Mouse (Mus musculus) heart, adult 2 months (tissue): ENCODE measurements around the gene Dolk. TPM values are rescaled to one million over a fixed set of nuclear protein-coding genes. Genes with fewer than 3 reads are reported as not detected.

Experiments
- DNase-seq, 2 experiments: peaks; one replicate each; pipeline ENCODE4 v3.0.0; 2021
- H3K27ac ChIP-seq: fragments of 200-600 bp; 2 replicates; pipeline ENCODE4 v1.8.1; 2022
- H3K27me3 ChIP-seq: fragments of 200-500 bp; 2 replicates; pipeline ENCODE4 v1.6.1; 2012; ENCODE audit warnings: mild to moderate bottlenecking, low read length, inconsistent platforms, mixed read lengths; ENCODE audit not compliant: control insufficient read depth, insufficient read depth
- H3K36me3 ChIP-seq: fragments of 200-500 bp; 2 replicates; pipeline ENCODE4 v1.6.1; 2012; ENCODE audit warnings: low read length, inconsistent platforms; ENCODE audit not compliant: control insufficient read depth, insufficient read depth
- H3K4me1 ChIP-seq: fragments of 200-500 bp; 2 replicates; pipeline ENCODE4 v1.6.1; 2011; ENCODE audit warnings: low read length; ENCODE audit not compliant: control insufficient read depth, insufficient read depth
- H3K4me3 ChIP-seq: fragments of 200-600 bp; 2 replicates; pipeline ENCODE4 v1.8.1; 2022
- H3K79me2 ChIP-seq: fragments of 200-500 bp; replicated peaks from 2 replicates; pipeline ENCODE4 v1.6.1; 2012; ENCODE audit warnings: mild to moderate bottlenecking, inconsistent platforms, low read length, moderate library complexity, mixed read lengths; ENCODE audit not compliant: control insufficient read depth, insufficient read depth
- H3K9ac ChIP-seq: fragments of 200-500 bp; 2 replicates; pipeline ENCODE4 v1.6.1; 2012; ENCODE audit warnings: low read depth, mild to moderate bottlenecking, control low read depth, inconsistent platforms, low read length, mixed read lengths
- CTCF ChIP-seq: fragments of 200-600 bp; IDR thresholded peaks from 2 replicates; pipeline ENCODE4 v1.8.1; 2022; ENCODE audit warnings: antibody characterized with exemption, mild to moderate bottlenecking, moderate library complexity
- EP300 ChIP-seq: fragments of 200-500 bp; IDR thresholded peaks from 2 replicates; pipeline ENCODE4 v1.6.1; 2011; ENCODE audit warnings: low read depth, low read length, control low read depth; ENCODE audit not compliant: insufficient read depth
- POLR2A ChIP-seq: fragments of 200-500 bp; IDR thresholded peaks from 2 replicates; pipeline ENCODE4 v1.6.1; 2011; ENCODE audit warnings: mild to moderate bottlenecking, low read depth, low read length, control low read depth; ENCODE audit not compliant: insufficient read depth
- WGBS: fragments of 180-500 bp; shearing (Covaris S2); methylation state at CpG from one replicate; pipeline ENCODE4 v1.1.7; 2018; 5-methylcytosine and 5-hydroxymethylcytosine counted together
- intact Hi-C: fragments of 180-260 bp; cut with DNase I; formaldehyde crosslinking; loops from one replicate; pipeline ENCODE4 v1.15.1; 2025
- long read RNA-seq: library from polyadenylated mRNA; stranded (forward); transcript quantifications from one replicate; pipeline ENCODE4 v2.0.0, GENCODE M21; 2021
- polyA plus RNA-seq: library from polyadenylated mRNA; depleted of rRNA; stranded (reverse); fragments of >200 nt; gene quantifications from 2 replicates; pipeline ENCODE4 v1.2.3, GENCODE M21; 2012; rRNA removed
- total RNA-seq, 2 experiments: library from RNA; stranded (reverse); gene quantifications; 2 replicates each; pipeline ENCODE4 v1.2.3; 2021

Dolk gene
- total RNA-seq = 10 to 100 TPM; 21.6 to 25.3 TPM
- 23.9 and 35.1 TPM in 2 replicates for polyA plus RNA-seq
- long read RNA-seq, transcript Dolk-201 (1 exons, 2,104 nt) = major isoform, 37 of 37 reads
- long read RNA-seq, partial matches to known transcripts = 0 of 37 reads
- long read RNA-seq, other reads (novel, unspliced or antisense) = 0 of 37 reads

- Histone ChIP-seq H3K27me3 (no peaks in the 10 kb centered on the region), H3K4me1 (peaks cover 2% of the 10 kb centered on the region; the same call in 1 of the 2 replicates), H3K36me3 (no peaks in the 10 kb centered on the region), H3K4me3 (peak within 1 kb of the TSS; percentile 89), H3K9ac (peak within 1 kb of the TSS; percentile 90), H3K79me2 (peaks cover 1% of the 10 kb centered on the region), H3K27ac (peak within 1 kb of the TSS; percentile 78)
- TF ChIP-seq CTCF = no peak
- TF ChIP-seq EP300 = 0 out of 2 replicates have a peak, but pooled peaks have one; percentile 56
- peak; percentile 94 for TF ChIP-seq POLR2A
- intact Hi-C loops = loop anchor here (5.0 kb wide), 2 partner anchors 114 to 154 kb away; partner anchors contain the start of genes Endog and Tbc1d13
- WGBS = 1% methylated on average over 68 of the region's 68 CpGs
- DNase-seq = peak; percentile 95 to 98
Observed at GRCm38 (mm10) chr2:30286192-30287026, at the start of gene Dolk, which contains the start of gene Nup188. Gene Dolk, minus strand, starts transcription at chr2:30286334. Gene Nup188, plus strand, starts transcription at chr2:30286397.

GRCm38 (mm10) chr2:30335324-30335723, 49.2 kb upstream of the Dolk start:
- intact Hi-C loops = no loop called here
- Histone ChIP-seq H3K27ac (no peak overlapping the region), H3K27me3 (no peaks in the 10 kb centered on the region), H3K79me2 (no peaks in the 10 kb centered on the region), H3K4me3 (no peak overlapping the region), H3K9ac (no peak overlapping the region), H3K36me3 (no peaks in the 10 kb centered on the region), H3K4me1 (no peaks in the 10 kb centered on the region)
- WGBS = 98% methylated on average over 2 of the region's 2 CpGs
- DNase-seq = no peak
- TF ChIP-seq EP300 (no peak), CTCF (no peak), POLR2A (no peak)

GRCm38 (mm10) chr2:30328791-30329190, 42.7 kb upstream of the Dolk start:
- Histone ChIP-seq H3K9ac (no peak overlapping the region), H3K27ac (no peak overlapping the region), H3K4me1 (no peaks in the 10 kb centered on the region), H3K4me3 (no peak overlapping the region), H3K27me3 (no peaks in the 10 kb centered on the region), H3K79me2 (no peaks in the 10 kb centered on the region), H3K36me3 (no peaks in the 10 kb centered on the region)
- no peak for TF ChIP-seq POLR2A
- WGBS = 72% methylated on average over 3 of the region's 3 CpGs
- DNase-seq = no peak
- intact Hi-C loops = no loop called here

GRCm38 (mm10) chr2:30327276-30327675, 41.1 kb upstream of the Dolk start:
- H3K27me3 ChIP-seq = no peaks in the 10 kb centered on the region
- 90% methylated on average over 7 of the region's 7 CpGs for WGBS

GRCm38 (mm10) chr2:30325296-30325695, 39.2 kb upstream of the Dolk start:
- no peak for DNase-seq
- H3K4me3 ChIP-seq = no peak overlapping the region
- H3K27me3 ChIP-seq = no peaks in the 10 kb centered on the region
- intact Hi-C loops = no loop called here
- TF ChIP-seq POLR2A (no peak), CTCF (no peak), EP300 (no peak)
- H3K9ac ChIP-seq = no peak overlapping the region
- H3K79me2 ChIP-seq = no peaks in the 10 kb centered on the region
- WGBS = 94% methylated on average over 5 of the region's 5 CpGs
- no peaks in the 10 kb centered on the region for H3K4me1 ChIP-seq
- H3K27ac ChIP-seq = no peak overlapping the region
- H3K36me3 ChIP-seq = no peaks in the 10 kb centered on the region

More at GRCm38 (mm10) chr2:30327276-30327675, 41.1 kb upstream of the Dolk start:
- H3K4me1 ChIP-seq = no peaks in the 10 kb centered on the region
- DNase-seq = no peak
- TF ChIP-seq POLR2A = no peak
- TF ChIP-seq CTCF = no peak
- no peak for TF ChIP-seq EP300
- no peak overlapping the region for H3K9ac ChIP-seq
- H3K36me3 ChIP-seq = no peaks in the 10 kb centered on the region
- no peak overlapping the region for H3K27ac ChIP-seq
- H3K79me2 ChIP-seq = no peaks in the 10 kb centered on the region
- no peak overlapping the region for H3K4me3 ChIP-seq
- intact Hi-C loops = no loop called here

GRCm38 (mm10) chr2:30323111-30323510, 37.0 kb upstream of the Dolk start:
- Histone ChIP-seq H3K4me1 (no peaks in the 10 kb centered on the region), H3K4me3 (no peak overlapping the region), H3K27me3 (no peaks in the 10 kb centered on the region), H3K79me2 (no peaks in the 10 kb centered on the region), H3K9ac (no peak overlapping the region), H3K27ac (no peak overlapping the region), H3K36me3 (no peaks in the 10 kb centered on the region)
- no peak for TF ChIP-seq POLR2A
- no peak for TF ChIP-seq CTCF
- no peak for TF ChIP-seq EP300
- DNase-seq = no peak
- intact Hi-C loops = no loop called here
- WGBS = 85% methylated on average over 7 of the region's 7 CpGs
